Mouse (Mus musculus): ENCODE data around the gene Trove2. TPM values are rescaled to one million over a fixed set of nuclear protein-coding genes. Genes with fewer than 3 reads are reported as not detected.

Gene Trove2
- polyA plus RNA-seq (2015; fragmentation: Nextera tagmentation; extraction: Ambion mirVana), result 6.4 and 8.4 TPM in 2 replicates

GRCm38 (mm10) chr1:143776446-143777411 lies at the start of gene Trove2, which contains the start of gene Uchl5:
Trove2 (minus strand) TSS chr1:143777068.
Uchl5 (plus strand) TSS chr1:143777272.

DNA sequence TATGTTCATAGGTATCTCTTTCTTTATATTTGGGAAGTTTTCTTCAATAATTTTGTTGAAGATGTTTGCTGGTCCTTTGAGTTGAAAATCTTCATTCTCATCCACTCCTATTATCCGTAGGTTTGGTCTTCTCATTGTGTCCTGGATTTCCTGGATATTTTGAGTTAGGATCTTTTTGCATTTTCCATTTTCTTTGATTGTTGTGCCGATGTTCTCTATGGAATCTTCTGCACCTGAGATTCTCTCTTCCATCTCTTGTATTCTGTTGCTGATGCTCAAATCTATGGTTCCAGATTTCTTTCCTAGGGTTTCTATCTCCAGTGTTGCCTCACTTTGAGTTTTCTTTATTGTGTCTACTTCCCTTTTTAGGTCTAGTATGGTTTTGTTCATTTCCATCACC lies 60.8 kb downstream of the Trove2 start, which contains the start of gene Glrx2:
Glrx2 (plus strand) TSS at position 301 of the 400 bp plus-strand sequence.

DNA sequence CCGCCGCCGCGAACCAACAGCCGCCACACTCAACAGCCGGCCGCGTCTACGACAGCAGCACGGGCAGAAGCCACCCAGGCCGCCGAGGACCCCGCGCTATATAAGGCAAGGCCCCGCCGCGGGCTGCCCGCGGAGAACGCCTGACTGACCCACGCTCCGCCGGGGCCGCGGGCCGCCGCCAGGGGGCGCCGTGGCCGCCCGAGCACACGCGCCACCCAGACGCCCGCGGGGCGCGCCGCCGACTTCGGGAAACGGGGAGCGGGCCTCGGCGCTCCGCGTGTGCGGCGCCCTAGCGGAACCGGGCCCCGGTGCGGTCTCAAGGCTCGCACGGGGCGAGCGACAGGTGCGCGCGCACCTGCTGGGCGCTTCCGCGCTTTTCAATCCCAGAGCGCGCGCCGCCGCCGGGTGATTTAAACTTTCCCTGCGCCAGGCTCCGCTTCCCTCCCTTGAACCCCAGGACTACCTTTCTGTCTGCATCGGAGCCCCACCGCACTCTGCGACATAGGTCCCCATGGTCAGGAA lies 74.1 kb downstream of the Trove2 start, which contains the start of gene Cdc73:
Cdc73 (minus strand) TSS at position 153 of the 522 bp plus-strand sequence.

Other genes with a start within 250 kb of the Trove2 start
- 0.54 and 1.5 TPM in 2 replicates for gene B3galt2, start 136.4 kb downstream of the Trove2 start, polyA plus RNA-seq (2015; fragmentation: Nextera tagmentation; extraction: Ambion mirVana)
- 14.5 and 22.3 TPM in 2 replicates for gene Cdc73, start 74.2 kb downstream of the Trove2 start, polyA plus RNA-seq (2015; fragmentation: Nextera tagmentation; extraction: Ambion mirVana)
- 97.8 and 115 TPM in 2 replicates for gene Glrx2, start 60.7 kb downstream of the Trove2 start, polyA plus RNA-seq (2015; fragmentation: Nextera tagmentation; extraction: Ambion mirVana)
- gene Uchl5, start 204 bp upstream of the Trove2 start, polyA plus RNA-seq (2015; fragmentation: Nextera tagmentation; extraction: Ambion mirVana), result 29.2 and 62.4 TPM in 2 replicates
- 179 and 301 TPM in 2 replicates for gene Rgs2, start 227.1 kb upstream of the Trove2 start, polyA plus RNA-seq (2015; fragmentation: Nextera tagmentation; extraction: Ambion mirVana)

All from adrenal gland, postnatal 0 days (tissue).